9 mouse cellular contexts compared by ENCODE assay signal in genomic region chr2:117838387-117838786, GRCm38 (mm10).
DNase-seq lines count a peak whose midpoint lies in the region; ATAC-seq lines count a peak whose summit lies in the region.
"Had no signal": no experiment of that assay in that cellular context is flagged by ENCODE, and none has a peak within 500 bp of the region (broad histone marks: within the 10 kb centered on the region; RNA-seq: fewer than 3 reads in every experiment).

No protein-coding gene starts in this region.

- H3K27me3 ChIP-seq in liver, embryonic 12.5 days (replicated peaks) = no peaks in the 10 kb centered on the region
- H3K27me3 ChIP-seq in liver, embryonic 11.5 days (replicated peaks; ENCODE audit: control insufficient read depth, insufficient read depth, low read length) = no peaks in the 10 kb centered on the region
- no peaks in the 10 kb centered on the region for H3K27me3 ChIP-seq in liver, embryonic 15.5 days
- no peaks in the 10 kb centered on the region for H3K27me3 ChIP-seq in stomach, embryonic 16.5 days (ENCODE audit: control insufficient read depth, insufficient read depth, low read length)

- no peaks in the 10 kb centered on the region for H3K36me3 ChIP-seq in liver, embryonic 12.5 days
- no peaks in the 10 kb centered on the region for H3K36me3 ChIP-seq in liver, embryonic 11.5 days (ENCODE audit: control insufficient read depth, insufficient read depth, low read length)
- H3K36me3 ChIP-seq in liver, embryonic 15.5 days (replicated peaks) = no peaks in the 10 kb centered on the region
- no peaks in the 10 kb centered on the region for H3K36me3 ChIP-seq in stomach, embryonic 16.5 days (ENCODE audit: control insufficient read depth, insufficient read depth, low read length)

- 11% methylated on average over 2 of the region's 2 CpGs for WGBS in liver, embryonic 12.5 days (ENCODE audit: insufficient replicate concordance)
- WGBS in liver, embryonic 11.5 days = 39% methylated on average over 2 of the region's 2 CpGs
- WGBS in liver, embryonic 15.5 days (ENCODE audit: insufficient replicate concordance) = 26% methylated on average over 2 of the region's 2 CpGs
- WGBS in stomach, embryonic 16.5 days = 57% methylated on average over 2 of the region's 2 CpGs

- DNase-seq in liver, embryonic 11.5 days (ENCODE audit: low spot score) = no peak
- DNase-seq in fibroblast of lung, adult 2 months (ENCODE audit: low read depth) = peak; percentile 59
- DNase-seq in layer of hippocampus, postnatal 36 days = no peak
- no peak for DNase-seq in c-Kit-positive CD71-positive TER-119-positive erythroid progenitor cells, embryonic 14.5 days (ENCODE audit: low spot score)
- DNase-seq: cerebellum, postnatal 36 days had no signal

- no peaks in the 10 kb centered on the region for H3K4me1 ChIP-seq in liver, embryonic 12.5 days
- H3K4me1 ChIP-seq in liver, embryonic 11.5 days (replicated peaks; ENCODE audit: control insufficient read depth, insufficient read depth, low read length) = no peaks in the 10 kb centered on the region
- H3K4me1 ChIP-seq in liver, embryonic 15.5 days (replicated peaks) = peaks cover 5% of the 10 kb centered on the region
- no peaks in the 10 kb centered on the region for H3K4me1 ChIP-seq in stomach, embryonic 16.5 days (ENCODE audit: control insufficient read depth, insufficient read depth, low read length)

- H3K4me3 ChIP-seq in liver, embryonic 12.5 days = no peak overlapping the region
- no peak overlapping the region for H3K4me3 ChIP-seq in liver, embryonic 11.5 days (ENCODE audit: low read depth, low read length)
- H3K4me3 ChIP-seq in liver, embryonic 15.5 days (replicated peaks) = no peak overlapping the region
- H3K4me3 ChIP-seq in stomach, embryonic 16.5 days (replicated peaks; ENCODE audit: low read length) = no peak overlapping the region

- no peaks in the 10 kb centered on the region for H3K9me3 ChIP-seq in liver, embryonic 12.5 days (replicated peaks)
- H3K9me3 ChIP-seq in liver, embryonic 11.5 days (ENCODE audit: control insufficient read depth, low read length) = no peaks in the 10 kb centered on the region
- H3K9me3 ChIP-seq in liver, embryonic 15.5 days (replicated peaks) = no peaks in the 10 kb centered on the region
- no peaks in the 10 kb centered on the region for H3K9me3 ChIP-seq in stomach, embryonic 16.5 days (replicated peaks; ENCODE audit: control insufficient read depth, low read length)

- H3K27ac ChIP-seq in liver, embryonic 12.5 days = no peak overlapping the region
- no peak overlapping the region for H3K27ac ChIP-seq in liver, embryonic 11.5 days (ENCODE audit: low read depth, low read length)
- H3K27ac ChIP-seq in liver, embryonic 15.5 days (replicated peaks) = no peak overlapping the region
- H3K27ac ChIP-seq in stomach, embryonic 16.5 days (ENCODE audit: low read length) = no peak overlapping the region

- ATAC-seq in liver, embryonic 12.5 days = 0 out of 2 replicates have a peak, but pooled peaks have one; percentile 42
- ATAC-seq in liver, embryonic 11.5 days (replicated peaks; ENCODE audit: low FRiP score) = no peak
- 0 out of 2 replicates have a peak, but pooled peaks have one; percentile 44 for ATAC-seq in liver, embryonic 15.5 days (ENCODE audit: insufficient read depth)
- ATAC-seq in stomach, embryonic 16.5 days (ENCODE audit: insufficient read depth, low FRiP score) = peak; percentile 40
- ATAC-seq in erythroblast, adult 5-6 weeks (replicated peaks; ENCODE audit: low FRiP score, poor library complexity, severe bottlenecking) = no peak

- no peak overlapping the region for H3K9ac ChIP-seq in liver, embryonic 12.5 days
- H3K9ac ChIP-seq in liver, embryonic 11.5 days (ENCODE audit: low read depth, low read length) = no peak overlapping the region
- H3K9ac ChIP-seq in liver, embryonic 15.5 days = no peak overlapping the region
- H3K9ac ChIP-seq in stomach, embryonic 16.5 days (ENCODE audit: low read length) = no peak overlapping the region

- no peak overlapping the region for H3K4me2 ChIP-seq in liver, embryonic 12.5 days
- H3K4me2 ChIP-seq in liver, embryonic 11.5 days = no peak overlapping the region
- no peak overlapping the region for H3K4me2 ChIP-seq in liver, embryonic 15.5 days
- H3K4me2 ChIP-seq in stomach, embryonic 16.5 days (ENCODE audit: low read depth, low read length) = no peak overlapping the region

Comparison
In these comparisons a context has a peak if more than half of its experiments do, and no peak if none do; other contexts are left out.
1. ATAC-seq: peak in liver, embryonic 12.5 days (single experiment), liver, embryonic 15.5 days (single experiment) and stomach, embryonic 16.5 days (single experiment); none in liver, embryonic 11.5 days (single experiment) and erythroblast, adult 5-6 weeks (single experiment).